Mouse (Mus musculus): ENCODE results near the gene Zkscan2. TPM values are rescaled to one million over a fixed set of nuclear protein-coding genes. Genes with fewer than 3 reads are reported as not detected.

Gene Zkscan2
- 10 to 100 TPM; 14.2 to 25.9 TPM for total RNA-seq (2021)

DNA sequence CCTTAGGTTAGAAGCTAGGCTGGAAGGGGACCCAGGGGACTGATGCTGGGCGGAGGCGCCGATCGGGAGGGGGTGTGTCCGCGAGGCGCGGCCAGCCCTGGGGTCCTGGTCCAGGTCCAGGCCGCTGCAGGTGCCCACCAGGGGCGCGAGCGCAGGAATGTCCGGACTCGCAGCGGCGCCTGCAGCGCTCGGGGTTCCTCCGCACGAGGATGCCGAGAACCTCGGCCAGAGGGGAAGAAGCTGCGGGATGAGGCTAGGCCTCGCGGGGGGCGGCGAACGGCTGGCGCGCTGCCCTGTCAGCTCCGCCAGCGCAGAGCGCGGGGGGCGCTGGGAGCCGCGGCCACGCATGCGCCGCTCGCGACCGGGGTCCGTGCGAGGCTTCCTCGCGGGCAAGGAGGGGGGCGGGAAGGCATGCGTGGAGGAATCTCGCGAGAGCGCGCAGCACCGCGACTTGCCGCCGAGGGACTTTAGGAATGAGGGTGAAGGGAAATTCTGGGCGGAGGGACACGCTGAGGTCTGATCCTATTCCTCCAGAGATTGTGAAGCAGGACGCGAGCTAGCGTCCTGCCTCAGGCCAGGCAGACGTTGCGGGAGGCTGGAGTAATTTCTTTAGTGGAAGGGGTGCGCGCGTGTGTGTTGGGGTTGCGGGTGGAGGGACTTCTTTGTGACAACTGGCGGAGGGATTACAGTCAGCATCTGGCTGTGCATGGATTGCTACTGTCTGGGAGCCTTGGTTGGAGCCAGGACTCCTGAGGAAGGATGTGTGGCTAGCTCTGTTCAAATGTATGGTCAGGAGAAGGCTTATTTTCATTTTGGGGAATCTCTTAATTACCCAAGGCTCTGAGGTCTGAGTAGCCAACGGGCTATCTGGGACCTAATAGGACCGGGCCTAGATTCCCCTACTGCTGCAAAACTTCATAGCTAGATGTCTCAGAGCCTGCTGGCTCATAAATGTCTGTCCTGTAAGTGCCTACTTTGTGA, at the start of gene Zkscan2:
Gene Zkscan2 (minus strand): TSS at position 211 of the 981 bp plus-strand sequence.
- DNase-seq (ENCODE audit: extremely low spot score in 1 of 2, low spot score in 1 of 2) = peak; percentile 84 to 85

DNA sequence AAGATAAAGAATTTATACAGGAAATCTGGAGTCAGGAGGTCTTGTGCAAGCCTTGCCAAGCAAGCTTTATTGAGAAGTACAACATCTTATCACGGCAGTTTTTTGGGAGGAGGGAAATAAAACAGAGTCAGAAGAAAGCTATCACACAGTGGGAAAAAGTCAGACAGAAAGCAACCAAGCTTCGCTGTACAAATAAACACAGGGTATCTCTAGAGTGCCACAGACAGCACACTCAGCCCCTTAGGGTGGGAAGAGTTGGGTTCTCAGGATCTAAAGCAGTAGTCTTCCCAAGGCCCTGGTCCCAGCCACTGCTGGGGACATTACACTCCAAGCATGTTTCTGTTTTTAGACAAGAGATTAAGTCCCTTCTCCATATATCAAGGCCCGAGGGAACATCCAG, 28.9 kb upstream of the Zkscan2 start:
- no peak for DNase-seq (ENCODE audit: extremely low spot score in 1 of 2, low spot score in 1 of 2)

DNA sequence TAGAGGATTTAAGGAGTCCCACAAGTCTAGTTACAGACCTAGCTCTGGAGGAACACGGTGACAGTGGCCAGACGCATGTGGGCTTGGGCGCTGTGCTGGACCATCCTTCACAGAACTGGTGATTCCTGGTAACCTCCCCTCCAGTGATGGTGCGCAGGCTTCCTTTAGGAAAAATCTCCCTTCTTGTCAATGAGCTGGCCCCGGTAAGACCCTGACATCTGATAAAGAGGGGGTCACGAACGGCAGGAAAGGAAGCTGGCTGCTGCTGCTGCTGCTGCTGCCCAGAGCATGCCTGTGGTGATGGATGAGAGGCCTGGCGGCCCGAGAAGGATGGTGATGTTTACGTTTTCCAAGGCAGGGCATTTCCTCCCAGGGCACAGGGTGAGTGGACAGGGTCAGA, 25.5 kb upstream of the Zkscan2 start:
- no peak for DNase-seq (ENCODE audit: extremely low spot score in 1 of 2, low spot score in 1 of 2)

DNA sequence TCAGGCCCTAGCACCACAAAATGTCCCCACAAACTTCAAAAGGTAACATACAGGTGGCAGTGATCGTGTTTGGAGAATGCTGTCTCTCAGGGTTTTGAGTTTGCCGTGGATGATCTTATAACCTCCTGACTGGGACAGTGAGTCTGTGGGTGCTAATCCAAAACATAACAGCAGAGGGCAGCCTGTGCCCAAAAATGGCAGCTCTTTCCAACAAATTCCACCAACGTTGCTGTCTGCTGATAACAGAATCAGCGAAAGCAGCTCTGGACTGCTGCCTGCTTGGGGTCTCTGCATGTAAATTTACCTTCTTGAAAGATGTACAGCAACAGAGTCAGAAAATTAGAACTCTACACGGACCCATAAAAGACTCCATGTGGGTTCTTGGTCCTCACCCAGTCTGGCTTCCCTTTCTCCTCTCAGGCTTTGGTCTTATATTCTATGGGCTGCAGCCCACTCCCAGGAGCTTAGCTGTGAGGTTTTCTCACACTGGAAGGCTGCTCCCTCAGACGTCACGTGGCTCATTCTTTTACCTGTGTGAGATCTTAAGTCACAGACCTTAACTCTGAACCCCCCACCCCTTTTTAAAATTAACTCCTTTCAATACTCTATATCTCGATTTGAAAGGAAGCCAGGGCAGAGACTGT, 24.1 kb upstream of the Zkscan2 start:
- DNase-seq (ENCODE audit: extremely low spot score in 1 of 2, low spot score in 1 of 2) = peak; percentile 79 to 96

DNA sequence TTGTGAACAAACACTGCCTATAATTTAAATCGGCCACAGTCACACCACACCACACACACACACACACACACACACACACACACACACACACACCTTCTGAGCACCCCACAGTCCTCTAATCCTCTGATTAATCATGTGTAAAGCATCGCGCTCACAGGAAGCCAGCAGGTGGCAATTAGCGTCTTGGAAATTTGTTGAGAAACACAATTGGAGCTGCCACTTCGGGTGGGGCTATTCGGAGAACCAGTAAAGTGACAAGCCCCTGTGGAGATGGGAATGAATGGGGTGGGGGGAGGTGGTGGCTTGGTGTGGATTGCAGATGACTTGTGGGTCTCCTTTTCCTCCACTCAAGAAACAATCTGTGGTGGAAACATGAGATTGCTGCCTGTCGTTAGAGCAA, 7.7 kb upstream of the Zkscan2 start:
- DNase-seq (ENCODE audit: extremely low spot score in 1 of 2, low spot score in 1 of 2) = no peak

DNA sequence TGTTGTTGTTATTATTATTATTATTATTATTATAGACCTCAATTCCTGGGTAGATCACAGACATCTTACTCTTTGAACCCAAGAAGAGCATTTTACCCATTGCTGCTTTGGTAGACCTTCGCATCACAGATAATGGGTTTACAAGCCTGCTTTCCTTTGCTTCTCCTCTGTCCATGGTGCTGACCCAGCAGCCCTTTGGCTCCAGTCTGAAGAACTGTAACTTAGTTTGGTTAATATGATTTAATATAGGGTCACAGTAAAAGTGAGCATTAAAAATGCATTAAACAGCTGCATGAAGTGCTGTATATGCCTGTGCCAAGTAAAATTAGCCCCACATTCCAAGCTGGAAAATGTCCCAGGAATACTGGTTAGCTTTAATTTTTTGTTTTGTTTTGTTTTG, 3.1 kb upstream of the Zkscan2 start:
- no peak for DNase-seq (ENCODE audit: extremely low spot score in 1 of 2, low spot score in 1 of 2)

DNA sequence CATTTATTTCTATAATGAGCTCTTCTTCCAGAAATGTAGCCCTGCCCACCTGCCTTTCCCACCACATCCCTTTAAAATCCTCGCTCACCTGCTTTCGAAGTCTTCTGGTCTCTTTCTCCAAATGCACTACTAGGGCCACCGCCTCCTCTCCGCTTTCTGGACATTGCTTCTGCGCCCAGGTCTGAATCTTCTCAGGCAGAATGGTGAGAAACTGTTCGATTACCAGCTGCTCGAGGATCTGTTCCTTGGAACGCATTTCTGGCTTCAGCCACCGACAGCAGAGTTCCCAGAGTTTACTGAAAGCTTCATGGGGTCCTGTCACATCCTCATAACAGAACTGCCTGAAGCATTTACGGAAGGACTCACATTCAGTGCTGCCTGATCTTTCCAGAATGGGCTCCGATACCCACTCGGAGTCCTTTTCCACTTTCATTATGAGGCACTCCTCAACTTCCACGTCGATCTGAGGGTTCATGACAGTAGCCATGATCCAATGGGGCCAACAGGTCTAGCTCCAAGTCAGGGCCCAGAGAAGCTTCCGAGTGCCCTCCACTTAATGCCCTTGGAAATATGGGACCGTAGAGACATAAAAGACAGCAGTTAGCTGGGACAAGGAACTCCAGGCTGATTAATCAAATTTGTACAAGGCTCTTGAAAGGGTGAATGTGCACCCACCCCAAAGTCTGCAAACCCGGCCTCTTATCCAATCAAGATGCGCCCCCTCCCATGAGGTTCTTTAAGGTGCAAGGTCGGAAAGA, 589 bp downstream of the Zkscan2 start:
- DNase-seq (ENCODE audit: extremely low spot score in 1 of 2, low spot score in 1 of 2) = no peak

DNA sequence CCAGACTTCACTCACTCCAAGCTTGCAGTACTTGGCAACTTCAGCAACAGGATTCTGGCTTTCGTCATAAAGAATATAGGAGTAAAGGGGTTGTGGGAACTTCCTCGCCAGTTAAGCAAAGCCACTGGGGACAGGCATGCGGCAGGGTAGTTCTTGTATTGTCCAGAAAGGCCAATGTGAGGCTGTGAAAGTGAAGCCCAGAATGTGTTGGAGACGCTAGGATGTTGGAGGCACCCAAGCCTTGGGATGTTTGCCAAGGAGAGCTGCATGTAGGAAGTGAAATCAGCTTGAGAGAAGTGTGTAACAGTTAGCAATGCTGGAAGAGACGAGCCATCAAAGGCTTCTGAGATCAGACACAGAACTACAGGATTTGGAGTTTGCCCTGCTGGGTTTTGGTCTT, 12.5 kb downstream of the Zkscan2 start:
- DNase-seq (ENCODE audit: extremely low spot score in 1 of 2, low spot score in 1 of 2) = no peak

DNA sequence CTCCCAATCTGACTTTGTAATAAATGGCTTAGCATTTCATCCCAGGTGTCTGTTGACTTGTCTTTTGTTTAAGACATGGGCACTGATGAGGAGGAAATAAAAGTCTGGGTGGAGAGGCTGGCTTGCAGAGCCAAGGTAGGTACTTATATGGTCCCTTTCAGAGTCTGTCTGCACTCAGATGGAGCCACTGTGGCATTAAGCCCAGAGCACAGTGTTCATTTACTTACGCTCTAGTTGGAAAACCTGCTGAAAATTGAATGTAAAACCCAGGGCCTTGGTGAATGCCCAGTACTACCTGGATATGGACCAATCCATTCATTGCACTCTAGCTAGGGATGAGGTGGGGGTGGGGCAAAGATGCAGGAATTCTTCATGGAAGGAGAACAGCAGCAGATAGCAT, 32.3 kb downstream of the Zkscan2 start:
- DNase-seq (ENCODE audit: extremely low spot score in 1 of 2, low spot score in 1 of 2) = no peak

DNA sequence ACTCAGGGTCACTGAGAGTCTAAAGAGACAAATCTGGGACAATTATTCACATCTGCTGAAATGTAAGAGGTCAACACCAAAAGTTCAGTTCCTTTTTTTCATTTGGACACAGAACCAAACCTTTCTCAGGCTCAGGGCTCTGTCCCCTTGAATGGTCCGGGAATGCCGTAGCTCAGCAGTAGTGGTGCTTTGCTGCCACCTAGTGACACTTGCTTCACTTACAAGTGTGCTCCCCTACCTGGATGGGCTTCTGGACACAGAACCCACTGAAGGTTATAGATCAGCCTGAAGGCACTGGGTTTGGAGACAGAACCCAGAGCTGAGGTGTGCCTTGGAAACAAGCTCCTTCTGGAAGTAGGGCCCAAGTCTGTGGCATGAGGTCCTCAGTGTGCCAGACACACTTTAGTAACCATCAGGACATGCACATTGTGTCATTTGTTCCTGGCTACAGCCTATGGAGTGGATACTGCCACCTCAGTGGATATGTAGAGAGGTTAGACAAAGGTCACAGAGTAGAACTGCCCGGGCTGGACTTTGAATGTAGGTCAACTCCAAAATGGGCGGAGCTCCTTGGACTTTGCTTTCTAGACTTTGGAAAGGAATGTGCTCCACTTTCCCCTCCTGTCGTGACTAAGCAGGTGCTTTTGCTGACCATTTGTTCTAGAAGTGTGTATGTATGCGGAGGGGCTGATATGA, 34.4 kb downstream of the Zkscan2 start:
- peak; percentile 49 to 84 for DNase-seq (ENCODE audit: extremely low spot score in 1 of 2, low spot score in 1 of 2)

DNA sequence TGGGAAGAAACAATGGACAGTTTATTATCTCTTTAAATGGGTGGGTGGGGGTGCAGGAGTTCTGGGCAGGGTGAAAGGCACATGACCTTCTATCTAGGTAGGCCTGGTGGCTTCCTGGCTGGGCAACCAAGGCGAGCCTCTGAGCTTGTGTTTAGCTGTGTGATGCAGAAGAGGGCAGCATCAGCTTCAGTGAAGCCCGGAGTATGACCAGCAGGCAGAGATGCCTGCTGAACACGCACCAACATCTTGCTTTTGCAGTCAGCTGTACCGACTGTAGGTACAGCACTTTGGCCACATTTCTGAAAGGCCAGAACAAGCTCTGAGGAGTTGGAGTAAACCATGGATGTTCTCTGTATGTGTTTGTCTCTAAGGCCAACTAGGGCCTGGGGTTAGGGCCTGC, 36.7 kb downstream of the Zkscan2 start:
- no peak for DNase-seq (ENCODE audit: extremely low spot score in 1 of 2, low spot score in 1 of 2)

DNA sequence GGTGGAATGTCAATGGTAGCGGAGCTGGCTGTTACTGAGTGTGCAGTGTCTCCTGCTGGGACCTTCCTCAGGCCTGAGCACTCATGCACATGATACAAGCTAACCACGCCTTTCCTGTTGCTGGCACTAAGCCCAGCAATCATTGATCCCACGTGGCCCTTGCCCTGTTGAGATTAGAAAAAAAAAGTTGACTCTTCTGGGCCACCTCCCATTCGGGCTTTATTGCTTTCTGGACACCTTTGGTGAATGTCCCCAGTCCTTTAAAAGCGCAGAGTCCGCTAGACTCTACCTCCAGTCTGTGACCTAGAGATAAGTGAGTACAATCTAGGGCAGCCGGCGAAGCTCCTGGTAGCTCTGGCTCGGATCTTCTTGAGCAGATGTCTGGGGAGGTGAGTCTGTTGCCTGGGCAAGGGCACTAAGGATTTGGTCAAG, 38.2 kb downstream of the Zkscan2 start, which contains the start of gene Aqp8:
Gene Aqp8 (plus strand): TSS at position 222 of the 432 bp plus-strand sequence.
- no peak for DNase-seq (ENCODE audit: extremely low spot score in 1 of 2, low spot score in 1 of 2)

DNA sequence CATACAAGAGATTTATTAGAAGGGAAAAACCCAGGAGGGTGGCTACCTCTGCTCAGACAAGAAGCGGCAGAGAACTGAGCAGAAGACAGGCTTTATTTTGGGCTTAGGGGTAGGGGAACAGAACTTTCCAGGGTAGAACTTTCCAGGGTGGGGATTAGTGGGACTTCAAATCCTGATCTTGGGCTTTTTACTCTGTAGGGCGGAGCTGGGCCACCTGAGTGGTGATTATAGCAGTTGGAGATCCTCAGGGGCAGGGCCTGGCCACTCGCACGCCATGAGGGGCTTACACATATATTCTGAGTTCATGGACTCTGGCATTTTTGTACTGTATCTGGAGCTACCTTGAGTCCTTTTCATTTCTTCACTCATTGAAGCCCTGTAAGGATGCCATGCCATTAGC, 38.9 kb downstream of the Zkscan2 start:
- DNase-seq (ENCODE audit: extremely low spot score in 1 of 2, low spot score in 1 of 2) = no peak

DNA sequence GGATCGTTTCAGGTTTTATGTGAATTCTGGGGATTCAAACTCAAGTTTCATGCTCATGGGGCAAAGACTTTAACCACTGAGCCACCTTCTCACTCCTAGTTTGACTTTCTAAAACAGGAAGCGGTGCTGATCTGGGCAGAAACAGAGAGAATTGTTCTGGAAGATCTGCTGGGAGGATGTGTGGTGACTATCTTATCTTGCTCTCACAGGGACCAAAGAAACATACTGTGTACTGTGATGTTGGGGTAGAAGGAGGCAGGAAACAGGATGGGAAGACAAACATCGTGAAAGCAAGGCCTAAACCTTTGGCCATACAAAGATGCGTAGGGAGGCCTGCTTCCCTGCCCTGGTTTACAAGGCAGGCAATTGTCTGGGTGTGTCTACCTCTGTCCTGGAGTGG, 41.0 kb downstream of the Zkscan2 start:
- no peak for DNase-seq (ENCODE audit: extremely low spot score in 1 of 2, low spot score in 1 of 2)

DNA sequence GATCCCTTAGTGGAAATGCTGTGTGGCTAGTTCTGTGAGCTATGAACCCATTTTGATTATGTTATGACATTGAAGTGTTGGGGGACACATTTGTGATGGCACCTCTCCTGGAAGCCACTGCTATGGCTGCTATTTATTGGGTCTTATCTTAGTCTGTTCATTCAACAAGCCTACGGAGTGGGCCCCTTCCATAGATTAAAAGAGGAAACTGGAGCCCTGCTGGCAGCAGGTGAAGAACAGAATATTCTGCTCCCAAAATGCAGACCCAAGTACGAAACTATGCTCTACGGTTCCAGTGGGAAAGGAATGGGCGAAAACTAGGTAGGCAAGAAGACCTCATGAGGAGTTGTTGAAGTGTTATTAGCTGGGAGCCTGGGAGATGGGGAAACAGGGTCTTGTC, 41.9 kb downstream of the Zkscan2 start:
- DNase-seq (ENCODE audit: extremely low spot score in 1 of 2, low spot score in 1 of 2) = no peak

DNA sequence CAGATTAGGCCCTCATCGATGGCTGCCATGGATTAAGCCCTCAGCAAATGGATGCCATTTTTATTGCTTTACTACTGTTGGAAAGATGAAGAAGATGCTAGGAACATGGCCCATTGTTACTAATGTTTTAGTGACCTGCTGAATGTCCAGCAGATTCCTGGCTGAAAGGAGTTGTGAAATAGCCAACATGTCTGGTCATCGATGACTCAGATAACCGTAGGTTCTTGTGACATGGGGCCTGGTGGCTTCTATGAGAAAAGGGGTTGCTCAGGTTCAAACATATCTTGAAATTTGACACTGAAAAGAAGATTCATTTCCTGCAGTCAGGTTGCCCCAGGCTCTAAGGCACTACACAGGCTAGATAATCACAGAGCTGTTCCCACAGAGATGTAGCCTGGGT, 45.2 kb downstream of the Zkscan2 start:
- DNase-seq (ENCODE audit: extremely low spot score in 1 of 2, low spot score in 1 of 2) = no peak

DNA sequence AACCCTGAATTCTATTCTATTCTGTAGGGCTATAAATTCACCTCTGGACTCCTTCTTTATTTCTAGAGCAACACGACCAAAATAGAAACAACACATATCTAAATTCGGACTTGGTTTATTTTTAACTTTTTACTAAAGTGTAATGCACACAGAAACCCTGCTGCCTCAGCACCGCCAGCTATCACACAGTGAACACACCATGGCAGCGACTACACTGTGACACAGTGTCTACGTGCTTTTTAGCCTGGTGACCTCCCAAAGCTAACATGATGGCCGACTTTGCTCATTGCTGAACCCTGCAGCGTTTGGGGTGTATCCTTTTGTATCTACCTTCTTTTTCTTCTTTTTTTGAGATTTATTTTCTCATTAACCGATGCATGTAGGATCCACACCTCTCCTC, 47.2 kb downstream of the Zkscan2 start:
- no peak for DNase-seq (ENCODE audit: extremely low spot score in 1 of 2, low spot score in 1 of 2)

DNA sequence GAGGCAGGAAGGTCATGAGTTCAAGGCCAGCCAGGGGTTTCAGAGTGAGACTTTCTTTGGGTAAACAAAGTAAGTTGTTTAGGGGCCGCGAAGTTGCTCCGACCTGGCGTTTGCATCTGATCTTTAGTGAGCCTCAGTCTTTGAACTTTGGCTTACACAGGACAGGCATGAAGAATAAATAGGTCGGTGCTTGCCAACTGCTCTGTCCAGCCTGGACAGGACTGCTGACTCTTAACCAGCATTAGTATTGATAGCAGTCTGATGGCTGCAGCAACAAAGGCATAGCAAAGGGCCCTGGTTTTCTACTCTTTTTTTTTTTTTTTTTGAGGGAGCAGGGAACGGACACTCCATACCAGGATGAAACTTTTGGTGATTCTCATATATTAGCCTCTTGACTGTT, 47.7 kb downstream of the Zkscan2 start:
- DNase-seq (ENCODE audit: extremely low spot score in 1 of 2, low spot score in 1 of 2) = no peak

DNA sequence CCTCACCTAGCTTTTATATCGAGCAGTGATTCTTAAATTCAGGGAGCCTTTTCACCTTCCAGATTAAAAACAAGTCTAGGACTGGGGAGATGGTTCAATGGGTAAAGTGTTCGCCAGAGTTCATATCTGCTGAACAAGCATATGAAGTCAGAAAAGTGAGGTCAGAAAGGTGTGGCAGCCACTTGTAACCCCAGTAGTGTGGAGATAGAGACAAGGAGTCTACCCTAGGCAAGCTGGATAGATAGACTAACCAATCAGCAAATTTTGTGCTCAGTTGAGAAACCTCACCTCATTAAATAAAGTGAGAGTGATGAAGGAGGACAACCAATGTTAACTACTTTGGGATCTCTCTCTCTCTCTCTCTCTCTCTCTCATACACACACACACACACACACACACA, 49.7 kb downstream of the Zkscan2 start:
- DNase-seq (ENCODE audit: extremely low spot score in 1 of 2, low spot score in 1 of 2) = no peak

DNA sequence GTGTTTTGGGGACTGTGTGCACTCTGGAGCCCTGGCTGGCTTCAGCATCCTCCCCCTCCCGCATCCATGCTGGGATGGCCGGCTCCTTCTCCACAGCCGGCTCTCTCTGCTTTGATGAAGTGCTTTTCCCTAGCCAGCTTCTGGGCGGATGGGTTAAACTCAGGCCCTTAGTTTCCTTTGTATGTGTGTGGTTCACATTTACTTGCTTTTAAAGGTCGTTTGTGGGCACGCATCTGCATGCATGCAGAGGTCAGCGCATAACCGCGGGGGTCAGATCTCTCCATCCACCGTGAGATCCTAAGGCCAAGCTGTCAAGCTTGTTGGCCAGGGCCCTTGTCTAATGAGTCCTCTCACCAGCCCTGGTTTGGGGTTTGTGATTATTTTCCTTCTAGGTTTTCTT, 50.6 kb downstream of the Zkscan2 start:
- no peak for DNase-seq (ENCODE audit: extremely low spot score in 1 of 2, low spot score in 1 of 2)
